Mouse (Mus musculus) neural tube, embryonic 13.5 days (tissue): ENCODE data around the gene Pde4dip. TPM values are rescaled to one million over a fixed set of nuclear protein-coding genes. Genes with fewer than 3 reads are reported as not detected.

ENCODE experiments used
- ATAC-seq: fragments of 200-750 bp; cut with Nextera tagmentation; 2 replicates; pipeline ENCODE4 v1.8.0; 2017; ENCODE audit warnings: low read depth, mild to moderate bottlenecking, moderate TSS enrichment, moderate library complexity
- H3K27ac ChIP-seq: fragments of 300-500 bp; sonication (generic); replicated peaks from 2 replicates; pipeline ENCODE4 v1.5.1; 2015; ENCODE audit warnings: moderate library complexity, mild to moderate bottlenecking, inconsistent platforms
- H3K27me3 ChIP-seq: fragments of 300-500 bp; sonication (generic); 2 replicates; pipeline ENCODE4 v1.6.1; 2015; ENCODE audit warnings: mild to moderate bottlenecking, inconsistent platforms
- H3K36me3 ChIP-seq: fragments of 300-500 bp; sonication (generic); 2 replicates; pipeline ENCODE4 v1.6.1; 2015; ENCODE audit warnings: mild to moderate bottlenecking, inconsistent platforms
- H3K4me1 ChIP-seq: fragments of 300-500 bp; sonication (generic); replicated peaks from 2 replicates; pipeline ENCODE4 v1.6.1; 2015; ENCODE audit warnings: inconsistent platforms
- H3K4me2 ChIP-seq: fragments of 300-500 bp; sonication (generic); 2 replicates; pipeline ENCODE4 v1.6.1; 2015; ENCODE audit warnings: inconsistent platforms, mild to moderate bottlenecking, moderate library complexity
- H3K4me3 ChIP-seq: fragments of 300-500 bp; sonication (generic); 2 replicates; pipeline ENCODE4 v1.5.1; 2015; ENCODE audit warnings: mild to moderate bottlenecking, inconsistent platforms
- H3K9ac ChIP-seq: fragments of 300-500 bp; sonication (generic); 2 replicates; pipeline ENCODE4 v1.6.1; 2015; ENCODE audit warnings: moderate library complexity, mild to moderate bottlenecking, inconsistent platforms
- H3K9me3 ChIP-seq: fragments of 300-500 bp; sonication (generic); 2 replicates; pipeline ENCODE4 v1.6.1; 2016; ENCODE audit warnings: inconsistent platforms
- WGBS: fragments of 180-500 bp; shearing (Covaris S2); methylation state at CpG from one replicate; pipeline ENCODE4 v1.1.7; 2015; 5-methylcytosine and 5-hydroxymethylcytosine counted together
- microRNA-seq: library from miRNA; unstranded; fragments of <30 nt; microRNA quantifications from one replicate; pipeline ENCODE4, GENCODE M21; 2016
- polyA plus RNA-seq: library from polyadenylated mRNA; unstranded; fragments of >200 nt; fragmentation: Nextera tagmentation; extraction: Ambion mirVana; gene quantifications from 2 replicates; pipeline ENCODE4 v1.2.1, GENCODE M21; 2015

The Pde4dip gene
- polyA plus RNA-seq, 1 experiment from 2014 or later = 66.6 TPM

- 86% methylated on average over 9 of the region's 9 CpGs for WGBS
- no peaks in the 10 kb centered on the region for H3K36me3 ChIP-seq
These were observed 246.5 kb downstream of the Pde4dip start for GRCm38 (mm10) chr3:97642001-97642400.

GRCm38 (mm10) chr3:97641396-97641795 is 247.1 kb downstream of the Pde4dip start:
- Histone ChIP-seq H3K36me3 (no peaks in the 10 kb centered on the region), H3K9ac (no peak overlapping the region), H3K4me3 (no peak overlapping the region), H3K4me2 (no peak overlapping the region), H3K27me3 (no peaks in the 10 kb centered on the region), H3K27ac (no peak overlapping the region), H3K9me3 (no peaks in the 10 kb centered on the region), H3K4me1 (peaks cover 5% of the 10 kb centered on the region; the same call in 1 of the 2 replicates)
- no peak for ATAC-seq
- WGBS = 90% methylated on average over 4 of the region's 4 CpGs

More at GRCm38 (mm10) chr3:97642001-97642400, 246.5 kb downstream of the Pde4dip start:
- peaks cover 4% of the 10 kb centered on the region; the same call in 1 of the 2 replicates for H3K4me1 ChIP-seq
- no peak overlapping the region for H3K4me3 ChIP-seq
- H3K4me2 ChIP-seq = no peak overlapping the region
- H3K9ac ChIP-seq = no peak overlapping the region
- no peaks in the 10 kb centered on the region for H3K27me3 ChIP-seq
- H3K27ac ChIP-seq = no peak overlapping the region
- ATAC-seq = no peak
- no peaks in the 10 kb centered on the region for H3K9me3 ChIP-seq

Small RNA genes within 50 kb of the gene (microRNA-seq; reads per million reads assigned to microRNA genes)
- not detected for gene Mir7225

Other genes starting within 250 kb of the Pde4dip start
- 11.6 and 11.9 TPM in 2 replicates for gene Prkab2, start 230.5 kb downstream of the Pde4dip start, polyA plus RNA-seq
- gene Gm17651, start 214.0 kb downstream of the Pde4dip start, polyA plus RNA-seq = not detected in 2 replicates
- 106 and 111 TPM in 2 replicates for gene Sec22b, start 12.5 kb upstream of the Pde4dip start, polyA plus RNA-seq
- 11.2 and 14.1 TPM in 2 replicates for gene Notch2, start 124.8 kb upstream of the Pde4dip start, polyA plus RNA-seq